Mouse (Mus musculus) adrenal gland, postnatal 36 days (tissue): ENCODE data around the gene 4932438H23Rik. TPM values are rescaled to one million over a fixed set of nuclear protein-coding genes. Genes with fewer than 3 reads are reported as not detected.

ENCODE experiments used
- DNase-seq, 2 experiments: peaks; one replicate each; pipeline ENCODE4 v3.0.0; 2021; ENCODE audit warnings: mixed read lengths in 1 of 2
- total RNA-seq, 2 experiments: library from RNA; stranded (reverse); gene quantifications; 2 replicates each; pipeline ENCODE4 v1.2.3; 2021

The 4932438H23Rik gene
- total RNA-seq, 2 experiments from 2014 or later, result not detected

- DNase-seq, result no peak
Observed at GRCm38 (mm10) chr16:91009942-91010529, 84.9 kb downstream of the 4932438H23Rik start.

GRCm38 (mm10) chr16:91004915-91005538 is 89.9 kb downstream of the 4932438H23Rik start:
- no peak for DNase-seq

Other genes with a start within 250 kb of the 4932438H23Rik start
- gene Cfap298, start 160.0 kb downstream of the 4932438H23Rik start, total RNA-seq, result 10 to 100 TPM; 32.3 to 34.8 TPM
- gene Synj1, start 83.8 kb downstream of the 4932438H23Rik start, total RNA-seq, result 10 to 100 TPM; 43.0 to 61.4 TPM
- 10 to 100 TPM; 44.3 to 62.3 TPM for gene Paxbp1, start 50.6 kb downstream of the 4932438H23Rik start, total RNA-seq
- not detected for gene Olig2, start 130.3 kb upstream of the 4932438H23Rik start, total RNA-seq
- under 1 TPM; 0.36 to 0.50 TPM for gene Olig1, start 174.7 kb upstream of the 4932438H23Rik start, total RNA-seq